Mouse (Mus musculus) intestine, embryonic 16.5 days (tissue): ENCODE measurements at regions not wholly inside any gene's neighbourhood (a gene's known extent, or its start where the extent isn't known, plus 50 kb on each side); places are given as distances from the start of the nearest gene placed in this dataset.
"Not testable (repeated sequence)": the region's sequence is repeated elsewhere in the genome, so short reads cannot be mapped to it uniquely, and the experiment has no call there.

ENCODE experiments used
- ATAC-seq: fragments of 200-750 bp; cut with Nextera tagmentation; 2 replicates; pipeline ENCODE4 v1.8.0; 2017; ENCODE audit warnings: moderate TSS enrichment, moderate library complexity
- H3K27ac ChIP-seq: fragments of 300-500 bp; sonication (generic); 2 replicates; pipeline ENCODE4 v1.5.1; 2014; ENCODE audit warnings: mild to moderate bottlenecking, low read length
- H3K27me3 ChIP-seq: fragments of 300-500 bp; sonication (generic); replicated peaks from 2 replicates; pipeline ENCODE4 v1.6.1; 2014; ENCODE audit warnings: low read length, control low read depth, mixed read lengths; ENCODE audit not compliant: control insufficient read depth, insufficient read depth
- H3K36me3 ChIP-seq: fragments of 300-500 bp; sonication (generic); 2 replicates; pipeline ENCODE4 v1.6.1; 2014; ENCODE audit warnings: low read length, control low read depth; ENCODE audit not compliant: control insufficient read depth, insufficient read depth
- H3K4me1 ChIP-seq: fragments of 300-500 bp; sonication (generic); 2 replicates; pipeline ENCODE4 v1.6.1; 2014; ENCODE audit warnings: low read length, control low read depth, mixed read lengths; ENCODE audit not compliant: control insufficient read depth, insufficient read depth
- H3K4me2 ChIP-seq: fragments of 300-500 bp; sonication (generic); 2 replicates; pipeline ENCODE4 v1.6.1; 2014; ENCODE audit warnings: low read depth, low read length, control low read depth
- H3K4me3 ChIP-seq: fragments of 300-500 bp; sonication (generic); 2 replicates; pipeline ENCODE4 v1.5.1; 2014; ENCODE audit warnings: mild to moderate bottlenecking, low read length
- H3K9ac ChIP-seq: fragments of 300-500 bp; sonication (generic); 2 replicates; pipeline ENCODE4 v1.6.1; 2014; ENCODE audit warnings: low read depth, low read length
- H3K9me3 ChIP-seq: fragments of 300-500 bp; sonication (generic); 2 replicates; pipeline ENCODE4 v1.6.1; 2016; ENCODE audit warnings: low read length, control low read depth; ENCODE audit not compliant: control insufficient read depth
- WGBS: fragments of 180-500 bp; shearing (Covaris S2); extraction: QIAGEN DNeasy Blood & Tissue Kit; methylation state at CpG from one replicate; pipeline ENCODE4 v1.1.7; 2014; 5-methylcytosine and 5-hydroxymethylcytosine counted together

DNA sequence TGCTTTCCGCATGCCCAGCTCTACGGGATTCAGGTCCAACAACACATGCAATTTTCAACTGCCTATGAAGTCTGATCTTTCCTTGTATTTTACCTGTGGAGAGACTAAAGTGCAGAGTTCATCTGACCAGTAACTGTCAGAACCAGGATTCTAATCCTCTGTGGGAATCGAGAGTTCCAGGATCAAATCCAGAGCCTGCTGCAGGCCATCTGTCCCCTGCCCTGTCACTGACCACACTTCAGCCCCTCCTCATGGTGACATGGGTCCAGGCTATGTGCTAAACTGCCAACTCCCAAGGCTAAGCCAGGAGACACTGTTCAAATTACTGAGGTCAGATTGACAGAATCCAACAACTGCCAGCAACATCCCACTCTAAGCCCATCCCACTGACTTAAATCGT lies 175.7 kb downstream of the Katnal1 start:
- no peak overlapping the region for H3K4me3 ChIP-seq
- no peak overlapping the region for H3K9ac ChIP-seq
- no peaks in the 10 kb centered on the region for H3K27me3 ChIP-seq
- H3K27ac ChIP-seq = no peak overlapping the region
- ATAC-seq = no peak
- no peaks in the 10 kb centered on the region for H3K9me3 ChIP-seq
- 72% methylated on average over 4 of the region's 4 CpGs for WGBS
- H3K4me2 ChIP-seq = no peak overlapping the region
- no peaks in the 10 kb centered on the region for H3K36me3 ChIP-seq
- H3K4me1 ChIP-seq = peaks cover 5% of the 10 kb centered on the region; the same call in 1 of the 2 replicates

DNA sequence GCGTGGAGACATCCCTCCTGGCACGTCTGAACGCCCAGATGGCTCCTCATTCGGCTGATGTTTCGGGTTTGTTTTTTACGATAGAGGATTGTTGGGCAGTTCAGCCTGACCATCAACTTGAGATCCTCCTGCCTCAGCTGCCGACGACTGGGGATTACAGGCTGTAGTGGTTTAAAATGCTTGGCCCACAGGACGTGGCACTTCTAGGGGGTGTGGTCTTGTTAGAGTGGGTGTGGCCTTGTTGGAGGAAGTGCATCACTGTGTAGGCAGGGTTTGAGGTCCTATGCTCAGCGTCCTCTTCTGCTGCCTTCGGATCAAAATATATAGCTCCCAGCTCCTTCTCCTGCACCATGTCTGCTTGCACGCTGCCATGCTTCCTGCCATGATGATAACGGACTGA lies 177.1 kb downstream of the Katnal1 start:
- no peak for ATAC-seq
- WGBS = 92% methylated on average over 13 of the region's 13 CpGs
- Histone ChIP-seq H3K27me3 (no peaks in the 10 kb centered on the region), H3K9me3 (no peaks in the 10 kb centered on the region), H3K9ac (no peak overlapping the region), H3K27ac (no peak overlapping the region), H3K4me1 (no peaks in the 10 kb centered on the region), H3K36me3 (no peaks in the 10 kb centered on the region), H3K4me3 (no peak overlapping the region), H3K4me2 (no peak overlapping the region)

GRCm38 (mm10) chr5:148750002-148750734 lies 179.0 kb downstream of the Katnal1 start:
- 82% methylated on average over 16 of the region's 16 CpGs for WGBS
- no peak overlapping the region for H3K4me3 ChIP-seq

DNA sequence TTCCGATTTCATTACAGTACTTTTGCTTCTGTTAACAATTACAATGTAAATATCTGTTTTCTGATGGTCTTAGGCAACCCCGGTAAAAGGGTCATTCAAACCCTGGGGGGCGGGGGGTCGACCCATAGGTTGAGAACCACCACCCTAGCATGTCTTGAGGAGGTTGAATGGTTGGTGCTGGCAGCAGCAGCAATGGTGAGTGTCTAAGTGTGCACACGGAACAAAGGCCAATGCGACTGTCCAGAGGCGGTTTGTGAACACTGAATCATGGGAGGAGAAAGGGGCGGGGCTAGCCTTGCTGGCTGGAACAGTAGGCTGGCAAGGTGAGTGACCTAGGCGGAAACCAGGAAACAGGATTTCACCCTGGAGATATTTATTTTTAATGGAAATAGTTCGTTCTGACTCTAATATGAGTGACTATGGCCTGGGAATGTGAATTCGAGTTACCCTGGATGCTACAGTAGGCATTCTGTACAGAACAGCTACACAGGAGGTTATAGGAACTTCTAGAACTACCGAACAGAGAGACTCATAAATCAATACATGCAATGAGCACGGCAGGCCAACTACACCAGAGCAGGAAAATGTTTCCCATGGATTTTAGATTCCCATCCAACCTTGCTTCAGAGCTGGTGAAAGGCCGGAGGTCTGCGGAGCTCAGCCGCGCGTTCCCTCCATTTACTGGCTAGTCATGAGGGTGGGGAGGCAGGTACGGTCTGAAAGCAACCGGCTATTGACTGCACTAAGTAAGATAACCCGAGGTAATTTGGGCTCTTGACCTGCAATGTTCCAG lies 181.0 kb downstream of the Katnal1 start:
- ATAC-seq = peak; percentile 63
- Histone ChIP-seq H3K4me1 (no peaks in the 10 kb centered on the region), H3K27me3 (no peaks in the 10 kb centered on the region), H3K9ac (no peak overlapping the region), H3K27ac (no peak overlapping the region), H3K9me3 (0 out of 2 replicates have a peak, but pooled peaks cover 3% of the 10 kb centered on the region), H3K4me2 (no peak overlapping the region), H3K4me3 (no peak overlapping the region), H3K36me3 (no peaks in the 10 kb centered on the region)
- 82% methylated on average over 21 of the region's 21 CpGs for WGBS

More at GRCm38 (mm10) chr5:148750002-148750734, 179.0 kb downstream of the Katnal1 start:
- Histone ChIP-seq H3K9ac (no peak overlapping the region), H3K27ac (no peak overlapping the region), H3K4me1 (no peaks in the 10 kb centered on the region), H3K4me2 (no peak overlapping the region), H3K36me3 (no peaks in the 10 kb centered on the region), H3K27me3 (no peaks in the 10 kb centered on the region), H3K9me3 (0 out of 2 replicates have a peak, but pooled peaks cover 3% of the 10 kb centered on the region)
- no peak for ATAC-seq

- 92% methylated on average over 3 of the region's 3 CpGs for WGBS
- H3K27ac ChIP-seq = no peak overlapping the region
- no peak for ATAC-seq
- H3K9me3 ChIP-seq = 0 out of 2 replicates have a peak, but pooled peaks cover 3% of the 10 kb centered on the region
- no peaks in the 10 kb centered on the region for H3K36me3 ChIP-seq
- H3K27me3 ChIP-seq = no peaks in the 10 kb centered on the region
- H3K9ac ChIP-seq = no peak overlapping the region
- no peak overlapping the region for H3K4me2 ChIP-seq
- no peak overlapping the region for H3K4me3 ChIP-seq
- H3K4me1 ChIP-seq = no peaks in the 10 kb centered on the region
Observed at GRCm38 (mm10) chr5:148747549-148747948, 181.6 kb downstream of the Katnal1 start.

- not testable (repeated sequence) for H3K36me3 ChIP-seq, H3K4me3 ChIP-seq, H3K9ac ChIP-seq, H3K4me1 ChIP-seq, H3K27ac ChIP-seq, H3K4me2 ChIP-seq, H3K9me3 ChIP-seq, ATAC-seq, H3K27me3 ChIP-seq
- WGBS = 62% methylated on average over 6 of the region's 6 CpGs
Observed at GRCm38 (mm10) chr5:148746726-148747125, 182.4 kb downstream of the Katnal1 start.

DNA sequence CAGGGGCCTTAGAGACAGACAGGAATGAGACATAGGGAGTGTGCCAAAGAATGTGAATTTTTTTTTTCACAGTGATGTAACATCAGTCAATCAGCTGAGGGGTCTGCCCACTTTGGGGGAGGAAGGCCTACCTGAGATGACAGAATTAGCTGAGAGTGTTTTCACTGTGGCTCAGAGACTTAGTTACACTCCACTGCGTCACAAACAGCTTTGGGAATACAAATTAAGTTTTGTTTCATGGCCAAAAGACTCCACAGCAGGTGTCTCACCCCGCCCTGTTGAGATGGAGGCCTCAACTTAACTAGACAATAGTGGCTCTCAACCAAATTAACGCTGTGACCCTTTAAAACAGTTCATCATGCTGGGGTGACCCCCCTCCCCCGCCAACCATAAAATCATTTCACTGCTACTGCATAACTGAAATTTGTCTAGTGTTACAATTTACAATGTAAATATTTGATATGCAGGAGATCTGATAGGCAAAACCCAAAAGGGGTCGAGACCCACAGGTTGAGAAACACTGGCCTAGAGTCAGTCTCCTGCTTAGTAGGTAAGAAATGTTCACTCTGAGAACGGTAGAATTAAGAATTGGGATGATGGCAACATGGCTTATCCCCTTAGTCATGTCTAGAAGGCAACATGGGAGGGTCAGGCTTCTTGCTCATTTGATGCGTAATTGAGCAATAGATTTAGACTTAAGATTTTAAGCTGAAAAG lies 184.3 kb downstream of the Katnal1 start:
- no peak overlapping the region for H3K4me3 ChIP-seq
- H3K27me3 ChIP-seq = no peaks in the 10 kb centered on the region
- H3K9ac ChIP-seq = no peak overlapping the region
- 78% methylated on average over 7 of the region's 7 CpGs for WGBS
- no peak overlapping the region for H3K4me2 ChIP-seq
- H3K36me3 ChIP-seq = no peaks in the 10 kb centered on the region
- H3K4me1 ChIP-seq = peaks cover 11% of the 10 kb centered on the region; the same call in 1 of the 2 replicates
- H3K27ac ChIP-seq = no peak overlapping the region
- no peak for ATAC-seq
- peaks cover 8% of the 10 kb centered on the region; the same call in 1 of the 2 replicates for H3K9me3 ChIP-seq

- no peak overlapping the region for H3K27ac ChIP-seq
- H3K9me3 ChIP-seq = peaks cover 8% of the 10 kb centered on the region; the same call in 1 of the 2 replicates
- peaks cover 15% of the 10 kb centered on the region; the same call in 1 of the 2 replicates for H3K4me1 ChIP-seq
- no peak for ATAC-seq
- H3K36me3 ChIP-seq = no peaks in the 10 kb centered on the region
- WGBS = 92% methylated on average over 8 of the region's 8 CpGs
- H3K9ac ChIP-seq = no peak overlapping the region
- H3K27me3 ChIP-seq = no peaks in the 10 kb centered on the region
- H3K4me2 ChIP-seq = no peak overlapping the region
- no peak overlapping the region for H3K4me3 ChIP-seq
Observed at GRCm38 (mm10) chr5:148742158-148742835, 186.8 kb downstream of the Katnal1 start.
